9 mouse cellular contexts compared by ENCODE assay signal in genomic region chr3:69962187-69962586, GRCm38 (mm10). TPM values are rescaled to one million over a fixed set of nuclear protein-coding genes. Genes with fewer than 3 reads are reported as not detected.
A peak's percentile ranks its signal among the peaks of the same experiment; 100 is the strongest.
DNase-seq lines count a peak whose midpoint lies in the region; ATAC-seq lines count a peak whose summit lies in the region.
"Had no signal": no experiment of that assay in that cellular context is flagged by ENCODE, and none has a peak within 500 bp of the region (broad histone marks: within the 10 kb centered on the region; RNA-seq: fewer than 3 reads in every experiment).

No protein-coding gene starts in this region.

- no peak overlapping the region for H3K27ac ChIP-seq in midbrain, embryonic 14.5 days (replicated peaks; ENCODE audit: low read depth, low read length)
- H3K27ac ChIP-seq in midbrain, embryonic 15.5 days, result no peak overlapping the region

- no peaks in the 10 kb centered on the region for H3K27me3 ChIP-seq in midbrain, embryonic 14.5 days (ENCODE audit: control insufficient read depth, insufficient read depth, low read length)
- H3K27me3 ChIP-seq in midbrain, embryonic 15.5 days (replicated peaks), result no peaks in the 10 kb centered on the region

- no peaks in the 10 kb centered on the region for H3K9me3 ChIP-seq in midbrain, embryonic 14.5 days (ENCODE audit: control insufficient read depth, low read length)
- H3K9me3 ChIP-seq in midbrain, embryonic 15.5 days, result no peaks in the 10 kb centered on the region

- H3K4me1 ChIP-seq in midbrain, embryonic 14.5 days (ENCODE audit: control insufficient read depth, insufficient read depth, low read length), result no peaks in the 10 kb centered on the region
- H3K4me1 ChIP-seq in midbrain, embryonic 15.5 days, result no peaks in the 10 kb centered on the region

- peak; percentile 20 to 24 for DNase-seq in adrenal gland, adult 18-20 months (ENCODE audit: low spot score in 2 of 2)
- no peak for DNase-seq in adrenal gland, postnatal 4 days (ENCODE audit: low spot score in 2 of 2)
- DNase-seq in midbrain, embryonic 14.5 days, result peak; percentile 25
- peak; percentile 2 for DNase-seq in cerebellum, adult 11 months
- DNase-seq in kidney, adult 8-10 months, result peak; percentile 14 to 31
- DNase-seq in retina, postnatal 1 day, result peak; percentile 41
- no peak for DNase-seq in left cerebral cortex, postnatal 4 days

- intact Hi-C loops in left cerebral cortex, postnatal 4 days (cut with DNase I), result no loop called here

- H3K4me3 ChIP-seq in midbrain, embryonic 14.5 days (replicated peaks; ENCODE audit: low read depth, low read length), result no peak overlapping the region
- no peak overlapping the region for H3K4me3 ChIP-seq in midbrain, embryonic 15.5 days

- H3K4me2 ChIP-seq in midbrain, embryonic 14.5 days (ENCODE audit: low read length), result no peak overlapping the region
- no peak overlapping the region for H3K4me2 ChIP-seq in midbrain, embryonic 15.5 days

- H3K36me3 ChIP-seq in midbrain, embryonic 14.5 days (ENCODE audit: control insufficient read depth, insufficient read depth, low read length), result no peaks in the 10 kb centered on the region
- H3K36me3 ChIP-seq in midbrain, embryonic 15.5 days (replicated peaks), result no peaks in the 10 kb centered on the region

- 65% methylated on average over 5 of the region's 5 CpGs for WGBS in midbrain, embryonic 14.5 days
- 58% methylated on average over 5 of the region's 5 CpGs for WGBS in midbrain, embryonic 15.5 days

- no peak overlapping the region for H3K9ac ChIP-seq in midbrain, embryonic 14.5 days (replicated peaks; ENCODE audit: low read length)
- H3K9ac ChIP-seq in midbrain, embryonic 15.5 days, result no peak overlapping the region

- ATAC-seq in midbrain, embryonic 14.5 days (ENCODE audit: low FRiP score, low TSS enrichment), result 0 out of 2 replicates have a peak, but pooled peaks have one; percentile 7
- no peak for ATAC-seq in midbrain, embryonic 15.5 days (replicated peaks)

RNA-seq across cellular contexts. Expression of gene Otol1, which starts 45.2 kb away (rescaled TPM):
- total RNA-seq in adrenal gland, adult 18-20 months (2021), result not detected
- total RNA-seq in adrenal gland, postnatal 4 days (2021), result not detected
- polyA plus RNA-seq in midbrain, embryonic 14.5 days (2014; fragmentation: Nextera tagmentation; extraction: Ambion mirVana), result not detected in 2 replicates
- not detected in 2 replicates for polyA plus RNA-seq in midbrain, embryonic 15.5 days (2015; fragmentation: Nextera tagmentation; extraction: Ambion mirVana)
- total RNA-seq in left cerebral cortex, postnatal 4 days (2021), result under 1 TPM in 1 of 2 experiments, not detected in 1; 0.16 TPM
- total RNA-seq: layer of hippocampus, adult 18-20 months had no signal

Comparison
In these comparisons a context has a peak if more than half of its experiments do, and no peak if none do; other contexts are left out.
1. DNase-seq: peak in adrenal gland, adult 18-20 months (2 of 2), midbrain, embryonic 14.5 days (single experiment), cerebellum, adult 11 months (single experiment), kidney, adult 8-10 months (2 of 2) and retina, postnatal 1 day (single experiment); none in adrenal gland, postnatal 4 days (0 of 2) and left cerebral cortex, postnatal 4 days (single experiment).